Mouse (Mus musculus): Measurements from ENCODE around the gene Cox20.

Cox20 gene

DNA sequence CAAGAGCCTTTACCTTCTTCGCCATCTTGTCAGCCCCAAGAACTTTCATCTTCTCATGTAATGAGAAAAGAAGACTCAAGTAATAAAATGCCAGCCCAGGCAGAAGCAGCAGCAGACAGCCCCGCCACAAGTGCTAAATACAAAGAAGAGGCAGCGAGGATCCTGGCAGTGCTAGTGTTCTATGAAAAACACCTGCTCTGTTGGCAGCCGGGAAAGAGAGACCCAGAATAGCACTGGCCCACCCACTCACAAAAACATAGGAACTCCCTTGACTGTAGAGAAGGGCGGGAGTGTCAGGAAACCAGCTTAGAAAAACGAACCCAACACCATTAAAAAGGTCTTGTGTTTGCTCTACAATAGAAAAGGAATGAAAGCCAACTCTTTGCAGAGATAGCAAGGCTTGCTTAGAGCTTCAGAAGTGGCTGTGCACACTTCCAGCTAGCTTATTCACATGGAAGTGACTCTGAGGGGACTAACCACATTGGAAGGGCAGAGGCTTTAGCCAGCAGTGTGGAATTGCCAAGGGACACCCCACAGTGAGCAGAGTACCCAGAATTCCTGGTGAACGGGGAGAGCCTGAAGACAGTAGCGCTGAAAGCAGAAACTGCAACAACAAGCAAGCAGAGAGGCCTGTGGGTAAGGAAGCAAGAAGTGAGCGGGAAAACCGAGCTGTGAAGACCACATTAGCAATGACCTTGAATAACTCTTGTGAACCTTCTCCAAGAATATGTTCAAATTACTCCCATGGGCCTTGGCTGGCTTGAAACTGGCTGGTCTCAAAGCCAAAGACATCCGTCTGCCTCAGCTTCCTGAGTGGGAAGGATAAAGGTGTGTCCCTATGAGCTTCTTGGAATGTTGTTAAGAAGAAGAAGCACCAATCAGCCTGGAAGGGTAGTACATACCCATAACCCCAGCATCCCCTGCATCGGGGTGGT lies 39.1 kb downstream of the Cox20 start:
- DNase-seq = no peak

DNA sequence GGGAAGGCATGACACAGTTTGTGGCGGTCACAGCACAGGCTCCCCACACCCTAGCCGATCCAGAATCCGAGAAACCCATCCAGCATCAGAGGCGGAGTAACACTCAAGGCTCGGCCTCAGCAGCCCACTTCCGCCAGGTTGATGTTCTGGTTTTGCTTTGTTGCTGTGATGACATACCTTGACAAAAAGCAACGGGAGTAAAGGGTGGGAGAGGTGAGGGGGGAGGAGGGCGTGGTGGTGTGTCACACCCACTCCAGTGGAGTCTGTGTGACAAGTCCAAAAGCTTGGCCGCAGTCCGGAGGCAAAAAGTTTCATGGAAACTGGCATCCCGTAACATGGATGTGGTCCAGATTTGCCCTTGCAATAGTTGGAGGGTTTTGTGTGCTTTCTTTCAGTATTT lies 41.3 kb downstream of the Cox20 start:
- no peak for DNase-seq

DNA sequence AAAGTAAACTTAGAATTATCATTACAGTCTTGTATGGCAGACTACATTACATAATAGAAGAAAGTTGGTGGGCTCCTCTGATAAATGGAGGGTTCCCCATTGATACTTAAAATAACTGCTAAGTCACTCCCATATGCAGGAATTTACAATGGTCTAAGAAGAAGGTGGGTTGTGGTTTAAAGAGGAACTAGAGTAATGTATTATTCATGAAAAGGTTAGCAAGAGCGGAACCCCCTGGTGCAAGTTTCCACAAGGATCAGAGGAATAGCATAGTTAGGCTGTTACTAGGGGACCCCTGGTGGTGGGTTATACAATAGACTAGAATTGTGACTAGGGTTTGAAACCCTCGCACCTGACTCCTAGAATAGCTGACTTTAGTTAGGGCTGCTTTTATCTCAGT lies 41.8 kb downstream of the Cox20 start:
- DNase-seq = no peak

DNA sequence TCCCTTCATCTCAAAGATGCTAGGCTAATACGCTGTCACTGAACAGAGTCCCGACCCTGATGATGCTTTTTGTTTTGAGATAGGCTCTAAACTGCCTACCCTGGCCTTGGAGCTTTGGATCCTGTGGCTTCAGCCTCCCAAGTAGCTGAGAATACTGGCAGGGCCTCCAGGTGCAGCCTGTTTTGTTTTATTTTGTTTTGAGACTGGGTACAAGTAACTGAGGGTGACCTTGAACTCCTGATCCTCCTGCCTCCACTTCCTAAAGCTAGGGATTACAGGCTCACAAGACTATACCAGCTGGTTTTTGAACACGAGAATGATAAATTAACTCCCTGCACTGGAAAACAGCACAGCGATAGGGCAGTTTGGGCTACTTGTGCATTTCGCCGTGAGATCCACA lies 46.2 kb downstream of the Cox20 start:
- DNase-seq = no peak

DNA sequence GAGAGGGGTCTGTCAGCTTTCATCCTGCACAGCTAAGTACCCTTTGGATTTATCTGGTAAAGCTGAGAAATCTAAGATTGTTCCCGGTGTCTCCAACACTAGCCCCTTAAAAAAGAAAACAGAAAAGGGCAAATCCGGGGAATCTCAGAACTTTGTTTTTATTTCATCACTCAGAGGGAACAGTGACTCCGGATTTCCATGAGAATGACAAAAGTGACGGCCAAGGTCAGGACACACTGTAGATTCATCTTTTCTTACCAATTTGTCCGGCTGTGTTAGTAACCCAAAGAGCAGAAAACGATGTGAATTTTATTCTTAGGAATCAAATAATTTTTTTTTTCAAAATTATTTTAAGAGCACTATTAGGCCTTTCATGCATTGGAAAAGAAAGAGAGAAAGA lies 49.2 kb downstream of the Cox20 start:
- DNase-seq = no peak

DNA sequence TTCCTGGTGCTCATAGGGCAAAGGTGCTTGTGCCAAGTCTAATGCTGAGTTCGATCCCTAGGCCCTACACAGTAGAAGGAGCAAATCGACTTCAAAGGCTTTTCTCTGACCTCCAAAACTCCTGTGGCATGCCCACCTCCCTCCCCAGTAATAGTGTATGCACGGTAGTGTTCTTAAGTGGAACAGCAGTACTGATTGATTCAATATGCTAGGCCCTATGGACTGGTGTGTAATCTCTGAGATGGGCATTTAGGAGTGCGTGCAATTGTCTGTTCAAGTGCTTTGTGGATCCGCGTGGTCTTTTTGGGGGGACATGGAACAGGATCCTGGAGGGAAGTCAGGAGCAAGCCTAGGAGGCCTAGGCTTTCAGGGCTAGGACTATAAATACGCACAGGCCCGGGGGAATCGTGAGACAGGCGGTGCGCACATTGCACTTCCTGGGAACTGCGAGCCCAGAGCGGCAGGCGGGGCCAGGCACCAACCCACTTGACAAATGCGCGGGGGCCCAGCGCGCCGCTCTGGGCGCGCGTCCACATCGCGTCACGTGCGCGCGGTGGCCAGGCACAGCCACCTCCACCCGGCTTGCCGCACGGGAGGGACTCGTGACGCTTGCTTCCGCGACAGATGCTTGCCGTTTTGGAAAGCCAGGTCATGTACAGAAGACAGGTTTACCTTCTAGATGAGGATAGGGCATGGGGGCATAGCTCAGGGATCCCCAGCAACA lies 49.8 kb downstream of the Cox20 start:
- peak; percentile 97 for DNase-seq

DNA sequence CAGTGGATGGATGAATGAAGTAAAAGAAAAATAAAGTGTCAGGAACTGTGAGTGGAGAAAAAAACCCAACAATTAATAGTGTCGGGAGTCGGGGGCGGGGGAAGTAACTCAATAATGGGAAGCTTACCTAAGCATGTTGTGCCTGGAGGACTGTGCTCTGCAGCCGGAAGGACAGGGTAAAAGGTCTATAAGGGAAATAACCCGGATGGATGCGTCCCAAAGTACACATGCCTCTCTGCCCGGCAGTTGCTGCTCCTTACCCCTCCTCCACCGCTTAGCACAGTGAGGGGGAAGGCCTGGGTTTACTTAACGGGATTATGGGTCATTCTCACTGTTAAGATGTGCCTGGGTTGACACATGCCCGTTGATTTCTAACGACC lies 50.3 kb downstream of the Cox20 start:
- DNase-seq = no peak

All from cerebellum, adult 9-10 months (tissue).